Mouse (Mus musculus): ENCODE results near the gene Cnn1. TPM values are rescaled to one million over a fixed set of nuclear protein-coding genes. Genes with fewer than 3 reads are reported as not detected.

The Cnn1 gene
- polyA plus RNA-seq, 1 experiment from 2014 or later, result 239 TPM

DNA sequence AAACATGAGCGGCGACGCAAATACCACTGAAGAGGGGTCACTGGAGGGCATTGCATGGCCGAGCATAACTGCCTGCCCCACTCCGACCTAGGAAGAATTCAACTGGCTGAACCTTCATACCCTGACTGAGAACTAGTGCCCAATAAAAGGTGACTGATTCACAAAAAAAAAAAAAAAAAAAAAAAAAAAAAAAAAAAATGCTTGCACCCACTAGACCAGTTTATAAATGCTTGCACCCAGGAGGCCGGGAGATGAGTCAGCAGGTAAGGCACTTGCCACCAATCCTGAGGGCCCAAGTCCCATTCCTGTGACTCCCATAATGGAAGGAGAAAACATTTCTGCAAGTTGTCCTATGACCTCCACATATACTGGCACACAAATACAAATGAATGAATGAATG, 6.3 kb upstream of the Cnn1 start:
- Histone ChIP-seq H3K27ac (replicated peaks in 1 of 2; ENCODE audit: control insufficient read depth in 1 of 2, insufficient read depth in 1 of 2, low read depth in 2 of 2, low read length in 2 of 2) (no peak overlapping the region), H3K4me3 (ENCODE audit: control insufficient read depth in 1 of 2, insufficient read depth in 1 of 2, low read depth in 1 of 2, low read length in 2 of 2) (no peak overlapping the region), H3K36me3 (ENCODE audit: control insufficient read depth, insufficient read depth, low read length) (no peaks in the 10 kb centered on the region), H3K9ac (ENCODE audit: low read length) (no peak overlapping the region), H3K4me2 (ENCODE audit: low read length) (no peak overlapping the region), H3K9me3 (ENCODE audit: control insufficient read depth, low read length) (no peaks in the 10 kb centered on the region), H3K27me3 (ENCODE audit: control insufficient read depth, insufficient read depth, low read length) (no peaks in the 10 kb centered on the region), H3K4me1 (ENCODE audit: control insufficient read depth in 2 of 2, insufficient read depth in 2 of 2, low read length in 2 of 2) (0 out of 4 replicates have a peak, but pooled peaks cover 0 to 5% of the 10 kb centered on the region in 2 experiments)
- no peak for ATAC-seq (ENCODE audit: insufficient number of reproducible peaks, insufficient read depth, low FRiP score, low read depth)
- 80% methylated on average over 6 of the region's 6 CpGs for WGBS

- ATAC-seq (ENCODE audit: insufficient number of reproducible peaks, insufficient read depth, low FRiP score, low read depth), result peak; percentile 44; the same call in 1 of the 2 replicates
- peak overlapping the region; percentile 28 to 59; a peak in 2 of 4 replicates for H3K27ac ChIP-seq (replicated peaks in 1 of 2; ENCODE audit: control insufficient read depth in 1 of 2, insufficient read depth in 1 of 2, low read depth in 2 of 2, low read length in 2 of 2)
- H3K9ac ChIP-seq (ENCODE audit: low read length), result peak overlapping the region; percentile 73
- no peaks in the 10 kb centered on the region for H3K9me3 ChIP-seq (ENCODE audit: control insufficient read depth, low read length)
- no peaks in the 10 kb centered on the region for H3K27me3 ChIP-seq (ENCODE audit: control insufficient read depth, insufficient read depth, low read length)
- H3K4me3 ChIP-seq (ENCODE audit: control insufficient read depth in 1 of 2, insufficient read depth in 1 of 2, low read depth in 1 of 2, low read length in 2 of 2), result peak overlapping the region; percentile 14 to 38
- no peaks in the 10 kb centered on the region for H3K36me3 ChIP-seq (ENCODE audit: control insufficient read depth, insufficient read depth, low read length)
- H3K4me2 ChIP-seq (ENCODE audit: low read length), result peak overlapping the region; percentile 72
- peaks cover 12 to 15% of the 10 kb centered on the region in 2 experiments; a peak in 2 of 4 replicates for H3K4me1 ChIP-seq (ENCODE audit: control insufficient read depth in 2 of 2, insufficient read depth in 2 of 2, low read length in 2 of 2)
- 2% methylated on average over 24 of the region's 24 CpGs for WGBS
Observed at GRCm38 (mm10) chr9:22095854-22096307, 3.1 kb upstream of the Cnn1 start.

GRCm38 (mm10) chr9:22099922-22100321, 906 bp downstream of the Cnn1 start:
- under 1% methylated on average over 17 of the region's 18 CpGs for WGBS
- Histone ChIP-seq H3K4me3 (ENCODE audit: control insufficient read depth in 1 of 2, insufficient read depth in 1 of 2, low read depth in 1 of 2, low read length in 2 of 2) (peak overlapping the region; percentile 38 to 48), H3K4me2 (ENCODE audit: low read length) (peak overlapping the region; percentile 62), H3K4me1 (ENCODE audit: control insufficient read depth in 2 of 2, insufficient read depth in 2 of 2, low read length in 2 of 2) (peaks cover 13 to 15% of the 10 kb centered on the region in 2 experiments; a peak in 2 of 4 replicates), H3K36me3 (ENCODE audit: control insufficient read depth, insufficient read depth, low read length) (peaks cover 35% of the 10 kb centered on the region), H3K27me3 (ENCODE audit: control insufficient read depth, insufficient read depth, low read length) (no peaks in the 10 kb centered on the region), H3K9ac (ENCODE audit: low read length) (peak overlapping the region; percentile 69), H3K9me3 (ENCODE audit: control insufficient read depth, low read length) (no peaks in the 10 kb centered on the region), H3K27ac (replicated peaks in 1 of 2; ENCODE audit: control insufficient read depth in 1 of 2, insufficient read depth in 1 of 2, low read depth in 2 of 2, low read length in 2 of 2) (peak overlapping the region; percentile 68 to 86)
- ATAC-seq (ENCODE audit: insufficient number of reproducible peaks, insufficient read depth, low FRiP score, low read depth), result peak; percentile 54

DNA sequence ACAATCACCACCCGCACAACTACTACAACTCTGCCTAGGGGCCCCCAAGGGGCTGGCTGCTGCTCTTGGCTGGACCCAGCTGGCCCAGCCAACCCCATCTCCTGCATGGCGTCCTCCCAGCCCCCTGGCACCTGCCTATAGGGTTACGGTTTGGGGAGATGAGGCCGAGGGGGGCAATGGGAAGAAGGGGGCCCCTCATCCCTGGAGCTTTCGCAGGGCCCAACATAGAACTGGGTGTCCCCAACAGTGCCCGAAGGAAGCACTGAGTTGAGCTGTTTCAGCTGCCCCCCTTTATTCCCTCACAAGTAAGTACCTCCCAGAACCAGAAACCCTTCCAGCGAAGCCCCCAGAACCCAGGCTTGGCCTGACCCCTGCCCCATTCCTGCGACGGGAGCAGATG, 9.2 kb downstream of the Cnn1 start:
- WGBS, result 87% methylated on average over 9 of the region's 9 CpGs
- ATAC-seq (ENCODE audit: insufficient number of reproducible peaks, insufficient read depth, low FRiP score, low read depth), result no peak
- H3K36me3 ChIP-seq (ENCODE audit: control insufficient read depth, insufficient read depth, low read length), result peaks cover 94% of the 10 kb centered on the region

GRCm38 (mm10) chr9:22115635-22116034, 16.6 kb downstream of the Cnn1 start:
- no peak overlapping the region for H3K4me3 ChIP-seq (ENCODE audit: control insufficient read depth in 1 of 2, insufficient read depth in 1 of 2, low read depth in 1 of 2, low read length in 2 of 2)
- no peak overlapping the region for H3K9ac ChIP-seq (ENCODE audit: low read length)
- ATAC-seq (ENCODE audit: insufficient number of reproducible peaks, insufficient read depth, low FRiP score, low read depth), result no peak
- peaks cover 4 to 10% of the 10 kb centered on the region in 2 experiments for H3K4me1 ChIP-seq (ENCODE audit: control insufficient read depth in 2 of 2, insufficient read depth in 2 of 2, low read length in 2 of 2)
- peak overlapping the region; percentile 89 for H3K4me2 ChIP-seq (ENCODE audit: low read length)
- H3K27ac ChIP-seq (replicated peaks in 1 of 2; ENCODE audit: control insufficient read depth in 1 of 2, insufficient read depth in 1 of 2, low read depth in 2 of 2, low read length in 2 of 2), result no peak overlapping the region
- H3K27me3 ChIP-seq (ENCODE audit: control insufficient read depth, insufficient read depth, low read length), result no peaks in the 10 kb centered on the region
- H3K36me3 ChIP-seq (ENCODE audit: control insufficient read depth, insufficient read depth, low read length), result peaks cover 36% of the 10 kb centered on the region
- WGBS, result 87% methylated on average over 4 of the region's 4 CpGs
- H3K9me3 ChIP-seq (ENCODE audit: control insufficient read depth, low read length), result no peaks in the 10 kb centered on the region

More for the DNA sequence above, 9.2 kb downstream of the Cnn1 start:
- Histone ChIP-seq H3K27ac (replicated peaks in 1 of 2; ENCODE audit: control insufficient read depth in 1 of 2, insufficient read depth in 1 of 2, low read depth in 2 of 2, low read length in 2 of 2) (no peak overlapping the region), H3K9ac (ENCODE audit: low read length) (no peak overlapping the region), H3K4me3 (ENCODE audit: control insufficient read depth in 1 of 2, insufficient read depth in 1 of 2, low read depth in 1 of 2, low read length in 2 of 2) (no peak overlapping the region), H3K9me3 (ENCODE audit: control insufficient read depth, low read length) (no peaks in the 10 kb centered on the region), H3K4me1 (ENCODE audit: control insufficient read depth in 2 of 2, insufficient read depth in 2 of 2, low read length in 2 of 2) (no peaks in the 10 kb centered on the region), H3K4me2 (ENCODE audit: low read length) (no peak overlapping the region), H3K27me3 (ENCODE audit: control insufficient read depth, insufficient read depth, low read length) (no peaks in the 10 kb centered on the region)

- no peak overlapping the region; a peak in 1 of 4 replicates for H3K27ac ChIP-seq (replicated peaks in 1 of 2; ENCODE audit: control insufficient read depth in 1 of 2, insufficient read depth in 1 of 2, low read depth in 2 of 2, low read length in 2 of 2)
- H3K36me3 ChIP-seq (ENCODE audit: control insufficient read depth, insufficient read depth, low read length), result peaks cover 32% of the 10 kb centered on the region
- H3K4me3 ChIP-seq (ENCODE audit: control insufficient read depth in 1 of 2, insufficient read depth in 1 of 2, low read depth in 1 of 2, low read length in 2 of 2), result peak overlapping the region; percentile 79 to 91
- ATAC-seq (ENCODE audit: insufficient number of reproducible peaks, insufficient read depth, low FRiP score, low read depth), result no peak
- peaks cover 4 to 10% of the 10 kb centered on the region in 2 experiments for H3K4me1 ChIP-seq (ENCODE audit: control insufficient read depth in 2 of 2, insufficient read depth in 2 of 2, low read length in 2 of 2)
- no peaks in the 10 kb centered on the region for H3K9me3 ChIP-seq (ENCODE audit: control insufficient read depth, low read length)
- peak overlapping the region; percentile 89 for H3K9ac ChIP-seq (ENCODE audit: low read length)
- WGBS, result 33% methylated on average over 15 of the region's 15 CpGs
- peak overlapping the region; percentile 89 for H3K4me2 ChIP-seq (ENCODE audit: low read length)
- H3K27me3 ChIP-seq (ENCODE audit: control insufficient read depth, insufficient read depth, low read length), result no peaks in the 10 kb centered on the region
Observed at GRCm38 (mm10) chr9:22116086-22116485, 17.1 kb downstream of the Cnn1 start.

GRCm38 (mm10) chr9:22116740-22117426, 17.9 kb downstream of the Cnn1 start, which contains the start of gene Elof1:
Gene Elof1, minus strand, starts transcription at chr9:22117172.
- WGBS, result under 1% methylated on average over 52 of the region's 52 CpGs
- H3K4me2 ChIP-seq (ENCODE audit: low read length), result peak within 1 kb of the TSS; percentile 89
- peak; percentile 85 for ATAC-seq (ENCODE audit: insufficient number of reproducible peaks, insufficient read depth, low FRiP score, low read depth)

More at GRCm38 (mm10) chr9:22116740-22117426, 17.9 kb downstream of the Cnn1 start, which contains the start of gene Elof1:
- no peaks in the 10 kb centered on the region for H3K9me3 ChIP-seq (ENCODE audit: control insufficient read depth, low read length)
- peaks cover 24% of the 10 kb centered on the region for H3K36me3 ChIP-seq (ENCODE audit: control insufficient read depth, insufficient read depth, low read length)
- H3K27ac ChIP-seq (replicated peaks in 1 of 2; ENCODE audit: control insufficient read depth in 1 of 2, insufficient read depth in 1 of 2, low read depth in 2 of 2, low read length in 2 of 2), result peak within 1 kb of the TSS; percentile 34 to 45; a peak in 3 of 4 replicates
- peak within 1 kb of the TSS; percentile 79 to 91 for H3K4me3 ChIP-seq (ENCODE audit: control insufficient read depth in 1 of 2, insufficient read depth in 1 of 2, low read depth in 1 of 2, low read length in 2 of 2)
- H3K9ac ChIP-seq (ENCODE audit: low read length), result peak within 1 kb of the TSS; percentile 89
- H3K27me3 ChIP-seq (ENCODE audit: control insufficient read depth, insufficient read depth, low read length), result no peaks in the 10 kb centered on the region
- H3K4me1 ChIP-seq (ENCODE audit: control insufficient read depth in 2 of 2, insufficient read depth in 2 of 2, low read length in 2 of 2), result peaks cover 4 to 10% of the 10 kb centered on the region in 2 experiments

All from heart, embryonic 14.5 days (tissue).